ENCODE assay signal across 9 mouse cellular contexts in the genomic region with DNA sequence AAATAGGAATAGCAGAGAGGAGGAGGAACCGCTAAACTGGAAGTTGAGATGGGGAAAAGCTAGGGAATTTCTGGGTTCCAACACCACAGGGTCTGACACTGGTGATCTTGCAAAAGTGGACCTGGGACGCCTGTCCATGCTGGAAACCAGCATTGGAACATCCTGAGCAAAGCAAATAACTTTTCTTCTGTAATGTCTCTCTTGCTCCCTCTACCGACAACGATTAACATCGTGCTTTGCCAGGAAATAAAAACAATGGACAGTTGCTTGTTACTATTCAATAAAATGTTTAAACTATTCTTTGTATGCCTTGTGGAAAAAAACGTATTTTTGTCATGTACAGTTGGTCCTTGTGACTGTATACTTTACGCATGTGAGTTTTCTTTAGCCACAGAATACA.
DNase-seq lines count a peak whose midpoint lies in the region; ATAC-seq and TF ChIP-seq lines count a peak whose summit lies in the region.
"Had no signal": no experiment of that assay in that cellular context is flagged by ENCODE, and none has a peak within 500 bp of the region (broad histone marks: within the 10 kb centered on the region; RNA-seq: fewer than 3 reads in every experiment).

No protein-coding gene starts in this region.

- peak; percentile 79 for DNase-seq in hindbrain, embryonic 14.5 days (ENCODE audit: low spot score)
- DNase-seq in testis, postnatal 10 days (ENCODE audit: low spot score): peak; percentile 41
- DNase-seq in testis, postnatal 14 days (ENCODE audit: low spot score): no peak
- DNase-seq in embryo, embryonic 11.5 days (ENCODE audit: low read depth, low spot score): peak; percentile 22
- peak; percentile 15 for DNase-seq in stomach, postnatal 0 days (ENCODE audit: low spot score)
- DNase-seq in thymus, postnatal 36 days: no peak
- DNase-seq in gastrocnemius, postnatal 36 days: no peak

- ATAC-seq in hindbrain, embryonic 14.5 days (ENCODE audit: low FRiP score): no peak
- no peak for ATAC-seq in hindbrain, embryonic 13.5 days (ENCODE audit: low FRiP score)
- ATAC-seq in stomach, postnatal 0 days (ENCODE audit: low FRiP score, low TSS enrichment): no peak

- H3K27me3 ChIP-seq in hindbrain, embryonic 14.5 days (ENCODE audit: control insufficient read depth, insufficient read depth, low read length): no peaks in the 10 kb centered on the region
- no peaks in the 10 kb centered on the region for H3K27me3 ChIP-seq in hindbrain, embryonic 13.5 days
- H3K27me3 ChIP-seq in stomach, postnatal 0 days (ENCODE audit: control insufficient read depth, insufficient read depth, low read length): no peaks in the 10 kb centered on the region

- H3K4me1 ChIP-seq in hindbrain, embryonic 14.5 days (replicated peaks; ENCODE audit: control insufficient read depth, insufficient read depth, low read length): no peaks in the 10 kb centered on the region
- no peaks in the 10 kb centered on the region for H3K4me1 ChIP-seq in hindbrain, embryonic 13.5 days (replicated peaks)
- no peaks in the 10 kb centered on the region for H3K4me1 ChIP-seq in stomach, postnatal 0 days (replicated peaks; ENCODE audit: control insufficient read depth, insufficient read depth)

- H3K9ac ChIP-seq in hindbrain, embryonic 14.5 days: no peak overlapping the region
- H3K9ac ChIP-seq in hindbrain, embryonic 13.5 days: no peak overlapping the region
- no peak overlapping the region for H3K9ac ChIP-seq in stomach, postnatal 0 days (ENCODE audit: low read length)

- no peak overlapping the region for H3K4me3 ChIP-seq in hindbrain, embryonic 14.5 days (replicated peaks; ENCODE audit: low read length)
- H3K4me3 ChIP-seq in hindbrain, embryonic 13.5 days: no peak overlapping the region
- H3K4me3 ChIP-seq in stomach, postnatal 0 days (ENCODE audit: low read depth, low read length): no peak overlapping the region

- TF ChIP-seq CTCF in stomach, postnatal 0 days (IDR thresholded peaks at IDR 0.05; ENCODE audit: low read depth): peak; percentile 75

- H3K9me3 ChIP-seq in hindbrain, embryonic 14.5 days (ENCODE audit: control insufficient read depth, low read length): no peaks in the 10 kb centered on the region
- H3K9me3 ChIP-seq in hindbrain, embryonic 13.5 days: no peaks in the 10 kb centered on the region
- no peaks in the 10 kb centered on the region for H3K9me3 ChIP-seq in stomach, postnatal 0 days (ENCODE audit: control insufficient read depth, low read length)

- no peaks in the 10 kb centered on the region for H3K36me3 ChIP-seq in hindbrain, embryonic 14.5 days (replicated peaks; ENCODE audit: control insufficient read depth, insufficient read depth)
- H3K36me3 ChIP-seq in hindbrain, embryonic 13.5 days: no peaks in the 10 kb centered on the region
- H3K36me3 ChIP-seq in stomach, postnatal 0 days (ENCODE audit: control insufficient read depth, insufficient read depth, low read length): no peaks in the 10 kb centered on the region

- TF ChIP-seq EP300 in stomach, postnatal 0 days (optimal IDR thresholded peaks at IDR 0.05): no peak

- no peak overlapping the region for H3K27ac ChIP-seq in hindbrain, embryonic 14.5 days
- no peak overlapping the region for H3K27ac ChIP-seq in hindbrain, embryonic 13.5 days
- H3K27ac ChIP-seq in stomach, postnatal 0 days (replicated peaks): no peak overlapping the region

- intact Hi-C loops in gastrocnemius, postnatal 36 days (cut with DNase I): no loop called here

- 42% methylated on average over 7 of the region's 7 CpGs for WGBS in hindbrain, embryonic 14.5 days
- WGBS in hindbrain, embryonic 13.5 days: 39% methylated on average over 7 of the region's 7 CpGs
- 36% methylated on average over 7 of the region's 7 CpGs for WGBS in stomach, postnatal 0 days

- no peak overlapping the region for H3K4me2 ChIP-seq in hindbrain, embryonic 14.5 days (replicated peaks)
- H3K4me2 ChIP-seq in hindbrain, embryonic 13.5 days: no peak overlapping the region
- no peak overlapping the region for H3K4me2 ChIP-seq in stomach, postnatal 0 days (replicated peaks; ENCODE audit: low read depth)
- H3K4me2 ChIP-seq: midbrain, embryonic 11.5 days had no signal

Comparison
In these comparisons a context has a peak if more than half of its experiments do, and no peak if none do; other contexts are left out.
1. DNase-seq: peak in hindbrain, embryonic 14.5 days (single experiment), testis, postnatal 10 days (single experiment), embryo, embryonic 11.5 days (single experiment) and stomach, postnatal 0 days (single experiment); none in testis, postnatal 14 days (single experiment), thymus, postnatal 36 days (0 of 2) and gastrocnemius, postnatal 36 days (0 of 2).